Mouse (Mus musculus): Measurements from ENCODE around the gene Coa6. TPM values are rescaled to one million over a fixed set of nuclear protein-coding genes. Genes with fewer than 3 reads are reported as not detected.
"Not testable (repeated sequence)": the region's sequence is repeated elsewhere in the genome, so short reads cannot be mapped to it uniquely, and the experiment has no call there.

The Coa6 gene
- polyA plus RNA-seq (2016; fragmentation: Nextera tagmentation; extraction: Ambion mirVana), result 41.4 and 44.2 TPM in 2 replicates

DNA sequence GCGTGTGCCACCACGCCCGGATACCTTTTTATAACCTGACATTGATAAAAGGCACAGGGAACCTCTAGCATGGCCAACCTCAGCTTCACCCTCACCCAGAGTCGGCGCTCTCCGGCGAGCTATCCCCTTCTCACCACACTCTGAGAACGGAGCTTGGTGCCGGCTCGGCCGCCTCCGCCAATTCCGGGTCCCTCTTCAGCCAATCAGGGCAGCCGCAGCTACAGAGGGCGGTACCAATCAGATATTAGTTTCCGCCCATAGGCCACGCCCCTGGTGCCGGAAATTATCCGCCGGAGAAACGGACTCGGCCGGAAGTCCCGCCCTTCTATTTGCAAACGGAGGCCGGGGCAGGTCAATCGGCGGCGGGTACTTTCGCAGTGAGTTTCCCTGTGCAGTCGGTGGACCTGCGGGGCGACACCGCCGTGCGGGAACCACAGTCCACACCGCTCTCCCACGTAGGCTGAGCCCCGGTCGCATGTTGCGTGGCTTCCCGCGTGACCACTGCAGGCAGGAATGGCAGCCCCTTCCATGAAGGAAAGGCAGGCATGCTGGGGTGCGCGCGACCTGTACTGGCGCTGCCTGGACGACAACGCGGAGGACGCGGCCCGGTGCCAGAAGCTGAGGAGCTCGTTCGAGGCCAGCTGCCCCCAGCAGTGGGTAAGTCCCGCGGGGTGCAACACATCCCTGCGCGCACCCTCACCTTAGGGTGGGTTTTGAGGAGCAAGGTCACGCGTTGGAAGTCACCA lies at the start of gene Coa6:
Coa6 (plus strand) TSS at position 342 of the 746 bp plus-strand sequence.
- Histone ChIP-seq H3K36me3 (peaks cover 25% of the 10 kb centered on the region), H3K4me1 (replicated peaks) (peaks cover 15% of the 10 kb centered on the region), H3K27me3 (ENCODE audit: insufficient read depth, poor library complexity, severe bottlenecking) (no peaks in the 10 kb centered on the region), H3K9me3 (no peaks in the 10 kb centered on the region), H3K4me3 (peak within 1 kb of the TSS; percentile 76), H3K27ac (peak within 1 kb of the TSS; percentile 86)
- DNase-seq (ENCODE audit: low spot score), result peak; percentile 97
- under 1% methylated on average over 61 of the region's 61 CpGs for WGBS

DNA sequence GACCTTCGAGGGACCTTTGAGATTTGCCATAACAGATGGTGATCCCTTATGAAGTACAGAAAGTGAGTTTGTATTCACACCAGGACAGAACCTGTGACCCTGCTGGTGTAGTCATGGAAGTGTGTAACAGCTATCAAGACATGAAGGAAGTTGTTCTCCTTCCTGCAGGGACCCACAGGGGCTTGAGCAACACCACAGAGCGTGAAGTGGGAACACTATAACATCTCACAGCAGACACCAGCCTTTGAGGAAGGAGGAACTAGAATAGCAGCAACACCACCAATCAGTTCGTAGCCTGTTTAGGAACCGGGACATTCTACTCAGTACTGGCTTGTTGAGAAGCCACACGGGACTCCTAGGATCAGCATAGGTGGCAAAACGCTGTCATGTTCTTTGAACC lies 42.7 kb upstream of the Coa6 start:
- H3K4me1 ChIP-seq (replicated peaks), result no peaks in the 10 kb centered on the region
- H3K9me3 ChIP-seq, result no peaks in the 10 kb centered on the region
- H3K27ac ChIP-seq, result no peak overlapping the region
- no peak for DNase-seq (ENCODE audit: low spot score)
- no peak overlapping the region for H3K4me3 ChIP-seq
- no peaks in the 10 kb centered on the region for H3K36me3 ChIP-seq
- no peaks in the 10 kb centered on the region for H3K27me3 ChIP-seq (ENCODE audit: insufficient read depth, poor library complexity, severe bottlenecking)
- 85% methylated on average over 6 of the region's 6 CpGs for WGBS

DNA sequence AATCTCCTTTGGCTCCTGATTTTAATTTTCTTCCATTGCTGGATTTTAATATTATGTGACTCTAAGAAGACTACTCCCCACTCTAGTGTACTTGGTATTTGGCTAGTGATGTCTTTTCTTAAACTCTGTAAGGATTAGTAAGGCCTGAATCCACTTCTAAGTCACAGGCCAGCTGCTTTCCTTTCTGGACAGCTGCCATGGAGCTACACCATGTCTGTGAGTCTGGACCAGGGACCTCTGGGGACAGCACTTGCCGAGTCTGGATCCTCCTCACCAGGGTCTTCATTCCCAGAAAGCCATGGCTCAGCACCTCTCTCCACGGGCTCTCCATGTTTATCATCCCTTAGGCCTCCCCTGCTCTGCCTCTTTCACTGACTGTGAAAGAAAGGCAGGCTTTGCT lies 42.2 kb upstream of the Coa6 start:
- Histone ChIP-seq H3K4me3 (no peak overlapping the region), H3K9me3 (no peaks in the 10 kb centered on the region), H3K36me3 (no peaks in the 10 kb centered on the region), H3K27me3 (ENCODE audit: insufficient read depth, poor library complexity, severe bottlenecking) (no peaks in the 10 kb centered on the region), H3K27ac (no peak overlapping the region), H3K4me1 (replicated peaks) (no peaks in the 10 kb centered on the region)
- no peak for DNase-seq (ENCODE audit: low spot score)
- 59% methylated on average over 2 of the region's 2 CpGs for WGBS

DNA sequence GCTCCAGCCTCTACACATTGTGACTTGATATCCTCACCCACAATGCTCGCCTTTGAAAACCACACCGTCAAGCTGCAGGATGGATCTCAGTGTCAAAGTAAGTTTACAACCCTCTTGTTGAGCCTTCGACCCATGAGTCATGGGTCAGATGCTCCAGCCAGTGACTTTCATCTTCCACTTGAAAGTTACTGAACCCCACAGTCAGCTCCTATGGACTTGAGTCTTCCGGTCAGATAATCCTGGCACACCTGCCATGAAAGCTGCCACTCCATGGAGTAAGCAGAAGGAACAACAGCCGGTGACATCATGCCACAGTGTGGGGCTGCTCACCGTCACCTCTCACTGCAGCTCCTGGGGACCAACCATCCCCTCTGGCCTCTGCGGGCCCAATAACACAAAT lies 41.0 kb upstream of the Coa6 start:
- H3K36me3 ChIP-seq, result no peaks in the 10 kb centered on the region
- H3K4me3 ChIP-seq, result no peak overlapping the region
- no peaks in the 10 kb centered on the region for H3K9me3 ChIP-seq
- H3K27ac ChIP-seq, result no peak overlapping the region
- 85% methylated on average over 7 of the region's 7 CpGs for WGBS
- H3K4me1 ChIP-seq (replicated peaks), result no peaks in the 10 kb centered on the region
- no peaks in the 10 kb centered on the region for H3K27me3 ChIP-seq (ENCODE audit: insufficient read depth, poor library complexity, severe bottlenecking)
- no peak for DNase-seq (ENCODE audit: low spot score)

DNA sequence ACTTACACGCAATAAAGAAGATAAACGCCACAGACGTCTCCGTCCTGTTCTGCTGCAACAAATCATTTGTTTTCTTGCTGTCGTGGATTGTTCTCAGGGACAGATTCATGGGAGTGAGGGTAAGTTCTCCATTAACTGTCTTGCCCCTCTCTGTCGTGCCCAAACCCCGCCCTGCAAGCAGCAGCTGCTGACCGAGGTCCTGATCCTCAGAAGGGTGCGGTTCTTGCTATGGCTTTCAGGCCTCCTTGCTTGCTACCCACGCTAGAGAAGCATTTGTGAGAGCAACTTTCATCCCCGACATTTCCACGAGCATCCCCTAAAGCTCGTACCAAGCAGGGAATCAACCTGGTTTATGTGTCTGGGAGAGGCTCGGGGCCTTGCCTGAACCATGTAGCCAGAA lies 40.1 kb upstream of the Coa6 start:
- H3K9me3 ChIP-seq, result no peaks in the 10 kb centered on the region
- H3K4me1 ChIP-seq (replicated peaks), result no peaks in the 10 kb centered on the region
- no peak overlapping the region for H3K27ac ChIP-seq
- no peaks in the 10 kb centered on the region for H3K36me3 ChIP-seq
- 43% methylated on average over 14 of the region's 14 CpGs for WGBS
- H3K4me3 ChIP-seq, result no peak overlapping the region
- DNase-seq (ENCODE audit: low spot score), result peak; percentile 20
- H3K27me3 ChIP-seq (ENCODE audit: insufficient read depth, poor library complexity, severe bottlenecking), result no peaks in the 10 kb centered on the region

DNA sequence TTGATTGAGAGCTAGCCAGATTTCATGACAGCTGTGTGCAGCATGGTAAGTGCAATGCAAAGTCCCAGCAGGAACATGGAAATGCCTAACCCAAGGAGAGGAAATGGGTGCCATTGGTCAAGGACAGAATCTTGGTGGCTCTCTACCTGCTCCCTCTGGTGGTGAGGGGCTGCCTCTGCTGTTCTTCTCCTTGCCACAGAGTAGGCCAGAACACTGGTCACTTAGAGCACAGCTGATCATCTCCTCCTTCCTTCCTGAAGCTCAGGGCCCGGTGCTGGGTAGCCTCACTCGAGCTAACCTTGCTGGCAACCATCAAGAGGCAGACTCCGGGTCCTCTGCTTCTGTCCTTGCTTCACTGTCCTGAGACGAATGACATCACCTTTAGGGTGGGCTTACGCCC lies 39.6 kb upstream of the Coa6 start:
- no peaks in the 10 kb centered on the region for H3K9me3 ChIP-seq
- WGBS, result 67% methylated on average over 5 of the region's 5 CpGs

DNA sequence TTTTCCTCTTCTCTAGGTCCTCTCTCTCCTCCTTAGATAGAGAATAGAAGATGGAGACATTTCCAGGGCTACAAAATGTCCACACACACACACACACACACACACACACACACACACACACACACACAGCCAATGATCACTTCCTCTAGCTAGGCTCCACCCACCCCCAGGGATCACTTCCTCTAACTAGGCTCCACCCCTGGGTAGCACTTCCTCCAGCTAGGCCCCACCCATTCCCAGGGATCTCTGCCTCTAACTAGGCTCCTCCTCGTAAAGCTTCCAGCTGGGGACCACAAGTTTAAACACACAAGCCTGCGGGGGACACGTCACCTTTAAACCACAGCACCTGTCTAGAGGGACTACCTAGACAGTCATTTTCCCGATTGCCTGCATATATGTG lies 34.7 kb upstream of the Coa6 start:
- Histone ChIP-seq H3K27ac (no peak overlapping the region), H3K27me3 (ENCODE audit: insufficient read depth, poor library complexity, severe bottlenecking) (no peaks in the 10 kb centered on the region), H3K4me1 (replicated peaks) (no peaks in the 10 kb centered on the region), H3K4me3 (no peak overlapping the region), H3K36me3 (no peaks in the 10 kb centered on the region), H3K9me3 (no peaks in the 10 kb centered on the region)
- 80% methylated on average over 4 of the region's 4 CpGs for WGBS
- no peak for DNase-seq (ENCODE audit: low spot score)

More for the DNA sequence above, 39.6 kb upstream of the Coa6 start:
- Histone ChIP-seq H3K27ac (no peak overlapping the region), H3K36me3 (no peaks in the 10 kb centered on the region), H3K4me1 (replicated peaks) (no peaks in the 10 kb centered on the region), H3K4me3 (no peak overlapping the region), H3K27me3 (ENCODE audit: insufficient read depth, poor library complexity, severe bottlenecking) (no peaks in the 10 kb centered on the region)
- DNase-seq (ENCODE audit: low spot score), result peak; percentile 42

DNA sequence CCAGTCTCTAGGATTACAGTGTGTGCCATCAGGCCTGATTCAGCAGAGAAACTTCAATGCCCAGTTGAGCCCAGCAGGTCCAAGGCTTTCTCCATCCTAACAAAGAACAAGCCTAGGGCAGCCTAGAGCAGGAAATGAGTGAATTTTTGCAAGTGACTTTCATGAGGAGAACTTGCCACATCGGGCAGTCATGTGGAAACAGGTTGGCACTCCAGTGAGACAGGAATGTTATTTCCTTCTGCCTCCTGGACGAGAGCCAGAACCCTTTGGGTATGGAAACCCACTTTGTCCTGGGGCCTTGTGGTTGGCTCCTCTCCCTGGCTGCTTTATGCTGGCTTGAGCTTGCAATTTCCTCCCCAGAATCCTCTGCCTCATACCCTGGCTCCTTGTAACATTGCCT lies 30.8 kb upstream of the Coa6 start:
- DNase-seq (ENCODE audit: low spot score), result no peak
- Histone ChIP-seq H3K27ac (no peak overlapping the region), H3K36me3 (no peaks in the 10 kb centered on the region), H3K4me3 (no peak overlapping the region), H3K9me3 (no peaks in the 10 kb centered on the region), H3K4me1 (replicated peaks) (peaks cover 8% of the 10 kb centered on the region), H3K27me3 (ENCODE audit: insufficient read depth, poor library complexity, severe bottlenecking) (no peaks in the 10 kb centered on the region)
- WGBS, result 74% methylated on average over 2 of the region's 2 CpGs

DNA sequence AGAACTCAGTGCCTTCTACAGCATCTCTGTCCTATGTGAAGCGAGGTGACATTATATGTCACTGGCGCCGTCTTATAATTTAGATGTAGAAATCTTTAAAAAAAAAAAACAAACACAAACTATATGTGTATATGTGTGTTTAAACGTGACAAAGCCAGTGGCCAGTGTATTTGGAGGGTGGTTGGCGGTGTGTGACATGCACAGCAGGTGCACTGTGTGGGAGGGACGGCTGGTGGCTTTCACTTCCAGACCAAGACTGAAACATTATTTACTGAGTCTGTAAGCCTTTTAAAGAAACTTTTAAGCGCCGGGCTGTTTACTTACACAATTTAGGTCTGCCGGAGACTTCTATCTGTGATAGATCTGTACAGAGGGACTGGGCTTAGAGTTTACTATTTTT lies 26.9 kb upstream of the Coa6 start:
- Histone ChIP-seq H3K9me3 (no peaks in the 10 kb centered on the region), H3K4me1 (replicated peaks) (peaks cover 13% of the 10 kb centered on the region), H3K4me3 (no peak overlapping the region), H3K27ac (no peak overlapping the region), H3K36me3 (no peaks in the 10 kb centered on the region), H3K27me3 (ENCODE audit: insufficient read depth, poor library complexity, severe bottlenecking) (no peaks in the 10 kb centered on the region)
- WGBS, result 68% methylated on average over 9 of the region's 9 CpGs
- DNase-seq (ENCODE audit: low spot score), result no peak

DNA sequence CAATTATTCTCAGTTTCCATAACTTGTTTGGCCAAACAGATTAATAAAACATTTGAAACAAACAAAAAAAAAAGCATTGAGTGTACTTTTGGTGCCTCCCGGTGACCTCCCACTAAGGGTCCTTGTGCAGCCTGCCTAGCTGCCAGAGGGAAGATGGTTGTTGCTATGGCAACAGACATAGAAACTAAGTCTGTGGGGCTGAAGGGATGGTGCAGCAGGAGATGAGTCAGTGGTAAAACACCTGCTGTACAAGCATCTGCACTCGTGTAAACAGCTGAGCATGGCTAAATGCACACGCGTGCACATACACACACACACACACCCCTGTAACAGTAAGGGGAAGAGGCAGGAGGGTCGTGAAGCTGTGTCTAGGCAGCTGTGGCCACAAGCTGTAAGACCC lies 26.4 kb upstream of the Coa6 start:
- H3K4me1 ChIP-seq (replicated peaks), result peaks cover 13% of the 10 kb centered on the region
- H3K4me3 ChIP-seq, result no peak overlapping the region
- no peaks in the 10 kb centered on the region for H3K27me3 ChIP-seq (ENCODE audit: insufficient read depth, poor library complexity, severe bottlenecking)
- WGBS, result 62% methylated on average over 5 of the region's 5 CpGs
- DNase-seq (ENCODE audit: low spot score), result no peak
- no peaks in the 10 kb centered on the region for H3K9me3 ChIP-seq
- no peak overlapping the region for H3K27ac ChIP-seq
- no peaks in the 10 kb centered on the region for H3K36me3 ChIP-seq

DNA sequence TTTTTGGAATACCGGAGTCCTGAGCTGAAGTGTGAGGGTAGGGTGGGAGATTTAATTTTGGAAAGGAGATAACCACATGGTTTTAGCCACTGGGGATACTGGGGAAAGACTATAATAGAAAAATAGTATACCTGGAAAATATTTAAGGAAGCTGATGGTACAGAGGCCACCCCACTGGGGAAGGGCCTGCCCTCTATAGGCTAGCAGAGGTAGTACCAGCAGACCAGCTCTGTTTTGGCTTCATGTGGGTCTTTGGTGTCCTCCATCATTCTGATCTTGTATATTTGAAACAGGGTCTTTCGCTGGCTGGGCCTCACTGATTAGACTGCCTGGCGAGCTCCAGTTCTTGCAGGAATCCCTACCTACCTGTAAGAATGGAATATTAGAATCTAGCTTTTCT lies 24.0 kb upstream of the Coa6 start:
- Histone ChIP-seq H3K4me3 (no peak overlapping the region), H3K27ac (no peak overlapping the region), H3K9me3 (no peaks in the 10 kb centered on the region), H3K36me3 (no peaks in the 10 kb centered on the region), H3K4me1 (replicated peaks) (peaks cover 13% of the 10 kb centered on the region), H3K27me3 (ENCODE audit: insufficient read depth, poor library complexity, severe bottlenecking) (no peaks in the 10 kb centered on the region)
- 82% methylated on average over 3 of the region's 3 CpGs for WGBS
- no peak for DNase-seq (ENCODE audit: low spot score)

DNA sequence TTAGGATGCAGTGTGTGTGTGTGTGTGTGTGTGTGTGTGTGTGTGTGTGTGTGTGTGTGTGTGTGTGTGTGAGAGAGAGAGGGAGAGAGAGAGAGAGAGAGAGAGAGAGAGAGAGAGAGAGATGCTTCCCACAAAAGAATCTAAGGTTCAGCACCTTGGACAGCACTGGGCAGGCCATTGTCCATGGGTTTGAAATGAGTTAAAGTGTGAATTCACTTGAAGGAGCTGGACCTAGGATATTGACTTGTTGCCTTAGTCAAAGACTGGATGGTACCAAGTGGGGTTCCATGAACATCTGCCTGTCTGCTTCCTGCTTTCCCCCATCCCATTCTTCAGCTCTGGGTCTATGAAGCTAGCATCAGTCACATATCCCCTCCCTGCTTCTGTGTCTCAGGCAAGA lies 17.8 kb upstream of the Coa6 start:
- H3K27ac ChIP-seq; H3K4me3 ChIP-seq; H3K27me3 ChIP-seq (ENCODE audit: insufficient read depth, poor library complexity, severe bottlenecking); H3K36me3 ChIP-seq; H3K4me1 ChIP-seq (replicated peaks); H3K9me3 ChIP-seq: not testable (repeated sequence)
- peak; percentile 15 for DNase-seq (ENCODE audit: low spot score)

DNA sequence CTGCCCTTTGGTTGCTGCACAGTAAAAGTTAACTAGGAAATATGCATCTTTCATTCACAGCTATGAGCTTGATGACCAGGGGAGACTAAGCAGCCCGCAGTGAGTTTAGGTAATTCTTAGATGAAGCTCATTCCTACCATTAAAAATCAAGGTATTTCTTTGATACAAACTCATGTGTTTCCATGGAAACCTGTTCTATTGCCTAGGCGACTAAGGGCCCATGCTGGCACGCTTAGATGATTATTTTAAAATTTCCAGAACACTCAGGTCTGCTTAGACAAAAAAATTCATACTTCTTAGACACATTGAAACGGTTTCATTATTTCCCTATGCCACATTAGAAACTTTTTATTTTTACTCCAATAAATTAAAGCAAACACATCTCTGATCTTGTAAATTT lies 17.3 kb upstream of the Coa6 start:
- 77% methylated on average over 4 of the region's 4 CpGs for WGBS
- Histone ChIP-seq H3K27ac (no peak overlapping the region), H3K36me3 (no peaks in the 10 kb centered on the region), H3K9me3 (no peaks in the 10 kb centered on the region), H3K4me1 (replicated peaks) (no peaks in the 10 kb centered on the region), H3K4me3 (no peak overlapping the region), H3K27me3 (ENCODE audit: insufficient read depth, poor library complexity, severe bottlenecking) (no peaks in the 10 kb centered on the region)
- DNase-seq (ENCODE audit: low spot score), result no peak

DNA sequence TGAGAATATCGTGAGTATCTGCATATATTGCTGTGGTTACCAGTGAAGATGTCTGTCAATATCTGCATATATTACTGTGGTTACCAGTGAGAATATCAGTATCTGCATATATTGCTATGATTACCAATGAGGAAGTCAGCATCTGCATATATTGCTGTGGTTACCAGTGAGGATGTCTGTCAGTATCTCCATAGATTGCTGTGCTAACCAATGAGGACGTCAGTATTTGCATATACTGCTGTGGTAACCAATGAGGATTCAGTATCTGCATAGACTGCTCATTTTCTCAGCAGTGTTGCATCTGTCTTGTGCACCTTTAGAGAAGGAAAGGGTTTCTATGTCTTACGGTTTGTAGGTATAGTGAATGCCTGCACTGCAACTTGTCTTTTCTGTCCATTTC lies 1.5 kb upstream of the Coa6 start:
- H3K36me3 ChIP-seq, result peaks cover 9% of the 10 kb centered on the region
- no peak overlapping the region for H3K27ac ChIP-seq
- no peak for DNase-seq (ENCODE audit: low spot score)
- H3K27me3 ChIP-seq (ENCODE audit: insufficient read depth, poor library complexity, severe bottlenecking), result no peaks in the 10 kb centered on the region
- 86% methylated on average over 3 of the region's 3 CpGs for WGBS
- no peak overlapping the region for H3K4me3 ChIP-seq
- peaks cover 15% of the 10 kb centered on the region for H3K4me1 ChIP-seq (replicated peaks)
- H3K9me3 ChIP-seq, result no peaks in the 10 kb centered on the region
